Mouse (Mus musculus): ENCODE measurements around the gene Dvl1.

DNA sequence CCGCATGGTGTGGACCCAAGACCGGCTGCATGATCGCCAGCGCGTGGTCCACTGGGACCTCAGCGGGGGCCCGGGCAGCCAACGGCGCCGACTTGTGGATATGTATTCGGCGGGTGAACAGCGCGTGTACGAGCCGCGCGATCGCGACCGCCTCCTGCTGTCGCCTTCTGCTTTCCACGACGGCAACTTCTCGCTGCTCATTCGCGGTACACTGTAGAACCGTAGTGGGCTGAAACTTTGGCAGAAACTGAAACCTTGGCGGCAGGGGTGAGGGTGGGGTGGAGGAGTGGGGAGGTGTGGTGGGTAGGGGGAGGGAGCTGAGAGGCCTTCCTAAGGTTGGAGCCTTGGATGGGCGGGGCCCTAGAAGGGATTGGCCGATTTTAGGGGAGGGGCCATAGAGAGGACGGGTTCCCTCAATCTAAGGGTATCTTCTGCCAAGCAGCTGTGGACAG lies 6.2 kb upstream of the Dvl1 start:
- TF ChIP-seq CTCF (IDR thresholded peaks at IDR 0.05; ENCODE audit: control insufficient read depth, insufficient read depth, low read length): peak; percentile 45; the same call in 1 of the 2 replicates
- peak; percentile 41; the same call in 1 of the 2 replicates for TF ChIP-seq POLR2A (IDR thresholded peaks at IDR 0.05; ENCODE audit: borderline replicate concordance, control insufficient read depth, low read depth, low read length)

Data from bone marrow, adult 2 months (tissue).